Mouse (Mus musculus) MEL (cell line): ENCODE results near the gene Zmiz1. TPM values are rescaled to one million over a fixed set of nuclear protein-coding genes. Genes with fewer than 3 reads are reported as not detected.

Source experiments
- DNase-seq: peaks from one replicate; pipeline ENCODE4 v3.0.0; 2011; ENCODE audit warnings: low read depth, low spot score
- H3K27ac ChIP-seq: 2 replicates; pipeline ENCODE4 v1.5.1; 2012; ENCODE audit warnings: low read depth, mild to moderate bottlenecking, control low read depth, low read length, moderate library complexity; ENCODE audit not compliant: control insufficient read depth
- H3K27me3 ChIP-seq, 2 experiments: fragments of 150-350 bp in 1 of 2; sonication (generic) in 1 of 2; 2 replicates each; pipeline ENCODE4 v1.6.1; 2012; ENCODE audit warnings: low read length in 2 of 2, mild to moderate bottlenecking in 2 of 2, improper control_type of control experiment in 1 of 2, moderate library complexity in 1 of 2; ENCODE audit not compliant: insufficient read depth in 2 of 2, control insufficient read depth in 1 of 2
- H3K36me3 ChIP-seq, 2 experiments: 2 replicates each; pipeline ENCODE4 v1.6.1; 2012 to 2014; ENCODE audit warnings: low read length in 2 of 2, improper control_type of control experiment in 1 of 2, inconsistent platforms in 1 of 2, mild to moderate bottlenecking in 1 of 2; ENCODE audit not compliant: insufficient read depth in 2 of 2, control insufficient read depth in 1 of 2
- H3K4me1 ChIP-seq, 2 experiments: fragments of 150-350 bp in 1 of 2; sonication (generic) in 1 of 2; 2 replicates each; pipeline ENCODE4 v1.6.1; 2012; ENCODE audit warnings: low read length in 2 of 2, improper control_type of control experiment in 1 of 2, mild to moderate bottlenecking in 1 of 2; ENCODE audit not compliant: insufficient read depth in 2 of 2, control insufficient read depth in 1 of 2
- H3K4me3 ChIP-seq, 2 experiments: fragments of 150-350 bp in 1 of 2; sonication (generic) in 1 of 2; 2 replicates each; pipeline ENCODE4 v1.5.1; 2012; ENCODE audit warnings: low read depth in 2 of 2, low read length in 2 of 2, mild to moderate bottlenecking in 2 of 2, moderate library complexity in 2 of 2, control low read depth in 1 of 2, improper control_type of control experiment in 1 of 2; ENCODE audit not compliant: control insufficient read depth in 1 of 2, insufficient read depth in 1 of 2
- H3K79me2 ChIP-seq: 2 replicates; pipeline ENCODE4 v1.6.1; 2012; ENCODE audit warnings: mild to moderate bottlenecking, low read length, moderate library complexity; ENCODE audit not compliant: control insufficient read depth, poor library complexity, insufficient read depth
- H3K9ac ChIP-seq: 2 replicates; pipeline ENCODE4 v1.6.1; 2012; ENCODE audit warnings: low read depth, mild to moderate bottlenecking, control low read depth, low read length, moderate library complexity; ENCODE audit not compliant: control insufficient read depth, poor library complexity, severe bottlenecking
- H3K9me3 ChIP-seq: fragments of 150-350 bp; sonication (generic); replicated peaks from 2 replicates; pipeline ENCODE4 v1.6.1; 2012; ENCODE audit warnings: mild to moderate bottlenecking, low read length, improper control_type of control experiment, moderate library complexity; ENCODE audit not compliant: insufficient read depth
- BHLHE40 ChIP-seq: IDR thresholded peaks from 2 replicates; pipeline ENCODE4 v1.6.1; 2012; ENCODE audit warnings: low read depth, mild to moderate bottlenecking, inconsistent platforms, low read length, improper control_type of control experiment, borderline replicate concordance
- ELF1 ChIP-seq: IDR thresholded peaks from 2 replicates; pipeline ENCODE4 v1.6.1; 2014; ENCODE audit warnings: low read depth, mild to moderate bottlenecking, inconsistent platforms, low read length, improper control_type of control experiment, moderate library complexity
- EP300 ChIP-seq, 2 experiments: IDR thresholded peaks; 2 replicates each; pipeline ENCODE4 v1.6.1; 2011; ENCODE audit warnings: improper control_type of control experiment in 2 of 2, low read length in 2 of 2, low read depth in 1 of 2, mild to moderate bottlenecking in 1 of 2
- ETS1 ChIP-seq: IDR thresholded peaks from 2 replicates; pipeline ENCODE4 v1.6.1; 2012; ENCODE audit warnings: low read depth, mild to moderate bottlenecking, inconsistent platforms, low read length, improper control_type of control experiment, moderate library complexity
- GABPA ChIP-seq: IDR thresholded peaks from 2 replicates; pipeline ENCODE4 v1.6.1; 2012; ENCODE audit warnings: low read depth, mild to moderate bottlenecking, inconsistent platforms, low read length, improper control_type of control experiment, moderate library complexity
- GATA1 ChIP-seq: IDR thresholded peaks from 2 replicates; pipeline ENCODE4 v1.6.1; 2011; ENCODE audit warnings: low read depth, low read length, improper control_type of control experiment
- HCFC1 ChIP-seq: IDR thresholded peaks from 2 replicates; pipeline ENCODE4 v1.6.1; 2012; ENCODE audit warnings: low read depth, mild to moderate bottlenecking, inconsistent platforms, low read length, improper control_type of control experiment, moderate library complexity
- KAT2A ChIP-seq: conservative IDR thresholded peaks from 2 replicates; pipeline ENCODE4 v1.6.1; 2012; ENCODE audit warnings: low read depth, low read length, improper control_type of control experiment, inconsistent platforms
- MAFK ChIP-seq: IDR thresholded peaks from 2 replicates; pipeline ENCODE4 v1.6.1; 2011; ENCODE audit warnings: low read depth, mild to moderate bottlenecking, low read length, improper control_type of control experiment, borderline replicate concordance
- MAX ChIP-seq: IDR thresholded peaks from 2 replicates; pipeline ENCODE4 v1.6.1; 2011; ENCODE audit warnings: low read length, improper control_type of control experiment
- MXI1 ChIP-seq: IDR thresholded peaks from 2 replicates; pipeline ENCODE4 v1.6.1; 2011; ENCODE audit warnings: mild to moderate bottlenecking, low read depth, low read length, improper control_type of control experiment
- MYB ChIP-seq: IDR thresholded peaks from 2 replicates; pipeline ENCODE4 v1.6.1; 2011; ENCODE audit warnings: mild to moderate bottlenecking, low read depth, low read length, improper control_type of control experiment
- MYC ChIP-seq: IDR thresholded peaks from 2 replicates; pipeline ENCODE4 v1.6.1; 2011; ENCODE audit warnings: low read depth, mild to moderate bottlenecking, low read length, improper control_type of control experiment, moderate library complexity
- NRF1 ChIP-seq: IDR thresholded peaks from 2 replicates; pipeline ENCODE4 v1.6.1; 2014; ENCODE audit warnings: low read depth, mild to moderate bottlenecking, inconsistent platforms, low read length, improper control_type of control experiment, moderate library complexity; ENCODE audit not compliant: poor library complexity, insufficient read depth, severe bottlenecking
- POLR2A ChIP-seq, 2 experiments: IDR thresholded peaks; 2 replicates each; pipeline ENCODE4 v1.6.1; 2011 to 2012; ENCODE audit warnings: low read length in 2 of 2, mild to moderate bottlenecking in 2 of 2, control low read depth in 1 of 2, improper control_type of control experiment in 1 of 2, low read depth in 1 of 2, moderate library complexity in 1 of 2; ENCODE audit not compliant: control insufficient read depth in 1 of 2, insufficient read depth in 1 of 2, poor library complexity in 1 of 2
- POLR2AphosphoS5 ChIP-seq: IDR thresholded peaks from 2 replicates; pipeline ENCODE4 v1.6.1; 2012; ENCODE audit warnings: low read depth, borderline replicate concordance, mild to moderate bottlenecking, inconsistent platforms, low read length, moderate library complexity, mixed read lengths
- RAD21 ChIP-seq: IDR thresholded peaks from 2 replicates; pipeline ENCODE4 v1.6.1; 2011; ENCODE audit warnings: mild to moderate bottlenecking, low read depth, low read length, improper control_type of control experiment
- SMC3 ChIP-seq: IDR thresholded peaks from 2 replicates; pipeline ENCODE4 v1.6.1; 2011; ENCODE audit warnings: low read depth, low read length, improper control_type of control experiment
- TBP ChIP-seq: IDR thresholded peaks from 2 replicates; pipeline ENCODE4 v1.8.0; 2011; ENCODE audit warnings: low read depth, low read length, improper control_type of control experiment
- UBTF ChIP-seq: IDR thresholded peaks from 2 replicates; pipeline ENCODE4 v1.6.1; 2012; ENCODE audit warnings: low read depth, mild to moderate bottlenecking, inconsistent platforms, low read length, improper control_type of control experiment, moderate library complexity, borderline replicate concordance; ENCODE audit not compliant: insufficient read depth
- ZKSCAN1 ChIP-seq: IDR thresholded peaks from 2 replicates; pipeline ENCODE4 v1.6.1; 2012; ENCODE audit warnings: low read depth, mild to moderate bottlenecking, inconsistent platforms, low read length, improper control_type of control experiment, moderate library complexity
- ZMIZ1 ChIP-seq: IDR thresholded peaks from 2 replicates; pipeline ENCODE4 v1.6.1; 2012; ENCODE audit warnings: low read depth, mild to moderate bottlenecking, inconsistent platforms, low read length, improper control_type of control experiment, moderate library complexity
- polyA plus RNA-seq, 2 experiments: library from polyadenylated mRNA; stranded (reverse) in 1 of 2; unstranded in 1 of 2; fragments of >175 nt in 1 of 2; fragments of >200 nt in 1 of 2; gene quantifications; 2 replicates each; pipeline versions ENCODE4 v1.2.1 to v1.2.4; 2012; ENCODE audit warnings: low replicate concordance in 2 of 2, low read depth in 1 of 2; ENCODE audit not compliant: insufficient read length in 2 of 2, insufficient read depth in 1 of 2, missing spikeins in 1 of 2
- total RNA-seq: library from RNA; depleted of rRNA; stranded (reverse); fragments of 300-350 nt; gene quantifications from 2 replicates; pipeline ENCODE4 v1.2.3, GENCODE M21; 2012

Zmiz1 gene
- total and polyA plus RNA-seq, 3 experiments: 2.7 to 19.9 TPM; not detected in 1

DNA sequence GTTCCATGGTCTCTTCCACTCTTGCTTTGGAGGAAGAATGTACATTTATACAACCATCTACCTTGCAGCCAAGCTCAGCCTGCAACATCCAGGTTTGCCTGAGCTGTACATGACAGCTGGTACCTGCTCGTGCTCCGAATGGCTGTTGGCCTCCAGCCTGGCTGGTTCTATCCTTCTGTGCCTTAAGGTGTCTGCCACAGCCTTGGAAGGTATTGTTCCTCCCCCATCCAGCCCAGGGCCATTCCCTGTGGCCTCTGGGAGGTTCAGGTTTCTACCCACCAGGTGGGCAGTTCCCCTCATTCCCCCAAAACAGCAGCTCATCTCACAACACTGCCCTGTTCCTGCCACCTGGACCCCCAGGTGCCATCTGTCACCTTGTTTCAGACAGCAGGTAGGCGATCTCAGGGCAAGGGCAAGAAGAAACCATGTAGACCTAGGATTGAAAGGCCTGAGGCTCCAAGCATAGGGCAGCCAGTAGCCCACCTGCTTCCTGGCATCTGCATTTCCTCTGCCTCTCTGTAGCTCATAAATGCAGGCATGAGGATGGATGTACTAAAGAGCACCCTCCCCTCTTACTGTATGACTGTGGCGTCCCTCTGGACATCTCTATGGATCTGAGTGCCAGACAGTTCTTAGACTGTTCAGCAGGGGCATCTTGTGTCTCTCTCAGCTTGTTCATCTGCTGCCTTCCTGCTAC lies 160.2 kb downstream of the Zmiz1 start:
- no peaks in the 10 kb centered on the region for H3K79me2 ChIP-seq
- no peaks in the 10 kb centered on the region for H3K27me3 ChIP-seq
- H3K9ac ChIP-seq: no peak overlapping the region
- H3K4me3 ChIP-seq: no peak overlapping the region
- no peaks in the 10 kb centered on the region for H3K9me3 ChIP-seq
- no peak for DNase-seq
- no peaks in the 10 kb centered on the region for H3K4me1 ChIP-seq
- H3K27ac ChIP-seq: no peak overlapping the region
- H3K36me3 ChIP-seq: no peaks in the 10 kb centered on the region
- no peak for TF ChIP-seq GABPA
- no peak for TF ChIP-seq POLR2AphosphoS5
- no peak for TF ChIP-seq BHLHE40
- TF ChIP-seq EP300 (IDR thresholded peaks at IDR 0.05; ENCODE audit: low read depth in 1 of 2, low read length in 2 of 2): no peak
- no peak for TF ChIP-seq MXI1
- no peak for TF ChIP-seq UBTF
- TF ChIP-seq ETS1: no peak
- no peak for TF ChIP-seq NRF1
- no peak for TF ChIP-seq TBP
- no peak for TF ChIP-seq RAD21
- no peak for TF ChIP-seq SMC3
- TF ChIP-seq POLR2A (IDR thresholded peaks at IDR 0.05; ENCODE audit: control insufficient read depth in 1 of 2, insufficient read depth in 1 of 2, low read depth in 1 of 2, low read length in 2 of 2, poor library complexity in 1 of 2): no peak

DNA sequence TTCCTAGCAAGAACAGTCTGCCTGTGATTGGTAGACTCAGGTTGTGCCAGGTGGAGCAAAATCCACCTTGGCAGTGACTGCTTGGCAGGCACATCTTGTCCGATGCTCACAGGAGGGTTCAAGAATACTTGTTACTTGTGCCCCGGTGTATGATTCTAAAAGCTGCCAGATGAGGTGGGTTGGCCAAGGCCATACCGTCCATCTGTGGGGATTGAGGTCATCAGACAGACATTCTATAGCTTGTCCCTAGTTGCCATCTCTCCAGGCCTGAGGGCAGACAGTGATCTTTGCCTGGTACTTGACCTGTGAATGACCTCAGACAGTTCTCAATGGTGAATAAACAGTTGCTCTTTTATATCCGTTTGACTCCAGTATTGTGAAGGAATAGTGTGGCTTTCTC lies 161.8 kb downstream of the Zmiz1 start:
- DNase-seq: no peak
- TF ChIP-seq HCFC1 (no peak), ELF1 (no peak), MYB (no peak), GATA1 (no peak), BHLHE40 (no peak), MAFK (no peak), GABPA (no peak), POLR2AphosphoS5 (no peak), MYC (no peak), ZMIZ1 (no peak), MAX (no peak), ZKSCAN1 (no peak), KAT2A (no peak)
- TF ChIP-seq, all 39 proteins: peak for 0
- H3K79me2 ChIP-seq: no peaks in the 10 kb centered on the region
- no peak overlapping the region for H3K9ac ChIP-seq
- no peak overlapping the region for H3K4me3 ChIP-seq
- no peaks in the 10 kb centered on the region for H3K27me3 ChIP-seq
- H3K4me1 ChIP-seq: no peaks in the 10 kb centered on the region
- no peaks in the 10 kb centered on the region for H3K36me3 ChIP-seq
- H3K9me3 ChIP-seq: no peaks in the 10 kb centered on the region
- no peak overlapping the region for H3K27ac ChIP-seq
